Mouse (Mus musculus) thymus, postnatal 10 days (tissue): ENCODE data around the gene Alkbh2.

Source experiments
- DNase-seq, 2 experiments: peaks; one replicate each; pipeline ENCODE4 v3.0.0; 2021; ENCODE audit warnings: low spot score in 2 of 2

The Alkbh2 gene

DNA sequence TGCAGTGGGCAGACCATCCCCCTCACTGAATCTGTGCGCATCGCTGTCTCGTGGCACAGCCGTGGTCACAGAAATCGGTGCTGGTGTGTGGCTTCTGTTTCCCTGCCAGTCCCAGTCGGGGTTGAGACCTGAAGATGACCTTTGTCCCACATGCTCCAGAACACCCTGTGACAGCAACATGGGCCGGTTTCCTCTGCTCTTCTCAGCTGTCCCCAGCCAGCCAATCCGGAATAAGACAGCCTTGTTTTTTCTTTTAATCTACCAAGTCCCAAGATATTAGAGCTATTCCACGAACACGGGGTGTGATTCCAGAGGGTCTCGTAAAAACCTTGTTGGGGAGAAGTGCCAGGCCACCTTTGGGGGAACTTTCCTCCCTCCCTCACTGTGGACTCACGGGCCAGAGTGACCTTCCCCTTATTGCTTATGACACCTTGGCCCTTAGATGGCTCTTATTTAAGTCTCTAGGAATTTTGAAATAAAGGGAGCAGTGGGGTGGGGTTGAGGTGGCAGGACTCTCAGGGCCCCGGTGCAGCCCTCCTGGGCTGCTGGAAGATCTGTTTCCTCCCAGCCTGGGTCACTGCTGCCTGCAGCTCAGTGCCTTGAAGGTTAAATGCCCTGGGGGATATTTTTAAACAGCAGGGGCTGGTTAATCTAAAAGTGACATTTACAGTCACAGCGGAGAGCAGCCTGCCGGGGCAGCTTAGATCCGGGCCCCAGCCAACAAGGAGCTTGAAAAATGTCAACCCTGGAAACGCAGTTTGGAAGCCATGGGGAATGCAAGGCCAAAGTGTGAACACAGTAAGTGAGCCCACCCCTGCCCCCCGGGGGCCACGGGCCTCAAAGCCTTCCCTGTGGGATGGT is 18.2 kb upstream of the Alkbh2 start, which contains the start of gene Acacb:
Gene Acacb, plus strand, starts transcription at position 508 of the 861 bp plus-strand sequence.
- no peak for DNase-seq

DNA sequence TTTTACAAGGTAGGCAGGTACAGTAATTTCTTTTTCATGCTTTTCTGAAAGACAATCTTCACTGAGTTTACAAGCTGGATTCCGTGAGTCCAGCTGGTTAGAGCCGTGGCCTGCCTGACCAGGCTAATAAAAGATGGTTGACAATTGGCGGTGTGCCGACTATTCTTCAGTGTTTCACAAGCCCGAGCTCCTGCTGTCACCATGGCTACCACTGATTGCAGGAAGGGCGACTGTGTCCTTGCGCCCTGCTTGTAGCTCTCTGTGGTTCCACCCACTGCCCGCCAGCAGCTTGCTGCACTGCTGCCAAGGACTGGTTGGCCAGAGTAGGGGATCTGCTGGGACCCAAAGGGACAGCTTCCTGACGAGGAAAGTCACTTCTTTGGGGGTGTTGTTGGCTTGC is 11.2 kb upstream of the Alkbh2 start:
- no peak for DNase-seq

GRCm38 (mm10) chr5:114138277-114139164 is 10.5 kb upstream of the Alkbh2 start:
- no peak for DNase-seq

DNA sequence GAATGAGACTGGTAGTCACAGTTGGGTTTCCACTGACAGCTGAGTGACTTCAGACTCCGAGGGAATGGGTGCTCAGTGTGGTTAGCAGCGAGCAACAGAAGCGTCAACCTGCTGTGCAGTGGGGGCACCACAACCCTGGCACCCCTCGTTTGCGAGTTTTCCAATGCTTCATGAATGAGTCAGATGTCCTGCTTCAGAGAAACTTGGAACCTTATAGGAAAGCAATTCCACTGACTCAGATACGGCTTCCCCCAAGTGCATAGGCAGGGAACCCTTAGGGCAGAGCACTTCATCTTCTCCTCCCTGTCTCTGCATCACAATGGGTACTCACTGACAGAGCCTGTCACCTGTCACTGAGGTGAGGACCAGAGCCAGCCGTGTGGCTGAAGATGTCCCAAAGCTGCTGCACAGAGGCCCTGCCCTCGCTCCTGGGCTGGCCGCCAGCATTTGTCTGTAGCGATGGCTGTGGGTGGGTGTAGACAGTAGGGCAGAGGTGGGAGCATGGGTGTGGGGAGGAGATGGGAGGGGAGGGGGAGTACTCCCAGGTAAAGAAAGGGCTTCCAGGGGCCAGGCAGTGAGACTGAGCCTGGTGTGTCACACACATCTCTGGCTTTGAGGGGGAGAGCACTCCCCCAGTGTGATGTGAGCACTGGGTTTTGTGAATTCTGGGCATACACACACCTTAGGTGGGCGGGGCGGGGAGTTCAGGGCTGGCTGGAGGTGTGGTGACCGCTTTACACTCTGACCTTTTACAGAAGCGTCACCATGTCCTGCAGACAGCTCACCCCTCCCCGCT is 9.7 kb upstream of the Alkbh2 start:
- no peak for DNase-seq

- DNase-seq: no peak
Measured at GRCm38 (mm10) chr5:114135516-114135915, 7.5 kb upstream of the Alkbh2 start.

DNA sequence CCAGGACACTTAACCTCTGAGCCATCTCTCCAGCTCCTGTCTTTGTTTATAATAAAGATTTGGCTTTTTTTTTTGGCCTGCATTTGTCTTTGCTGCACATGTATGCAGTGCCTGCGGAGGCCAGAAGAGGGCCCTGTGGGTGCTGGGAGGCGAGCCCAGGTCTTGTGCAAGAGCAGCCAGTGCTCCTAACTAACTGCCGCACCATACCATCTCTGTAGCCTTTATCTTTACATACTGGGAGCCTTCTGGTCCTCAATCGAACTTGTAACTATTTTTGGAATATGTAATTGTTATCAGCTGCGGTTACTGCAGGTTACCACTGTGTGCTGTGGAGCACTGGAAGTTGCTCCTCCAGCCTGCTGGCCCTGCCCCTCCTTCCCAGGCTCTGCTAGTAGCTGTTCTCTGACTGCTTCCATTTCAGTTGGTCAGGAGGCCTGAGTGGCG is 6.1 kb upstream of the Alkbh2 start:
- DNase-seq: no peak

- no peak for DNase-seq
Measured at GRCm38 (mm10) chr5:114132841-114133240, 4.8 kb upstream of the Alkbh2 start.

DNA sequence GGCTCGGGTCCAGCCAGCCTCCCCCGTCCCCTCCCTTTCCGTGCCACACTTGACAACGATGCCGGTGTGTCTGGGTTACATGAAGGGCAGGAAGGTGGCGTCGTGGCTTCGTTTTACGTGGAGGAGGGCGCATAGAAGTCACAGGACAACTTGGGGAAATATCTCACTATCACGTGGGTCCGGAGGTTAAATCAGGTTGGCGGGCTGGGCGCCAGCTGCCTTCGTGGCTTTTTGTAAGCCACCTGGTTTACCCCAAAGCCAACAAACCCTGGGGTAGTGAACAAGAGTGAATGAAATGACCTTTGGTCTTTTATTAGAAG is 3.5 kb upstream of the Alkbh2 start:
- DNase-seq: peak in 1 of 2 experiments; percentile 37

DNA sequence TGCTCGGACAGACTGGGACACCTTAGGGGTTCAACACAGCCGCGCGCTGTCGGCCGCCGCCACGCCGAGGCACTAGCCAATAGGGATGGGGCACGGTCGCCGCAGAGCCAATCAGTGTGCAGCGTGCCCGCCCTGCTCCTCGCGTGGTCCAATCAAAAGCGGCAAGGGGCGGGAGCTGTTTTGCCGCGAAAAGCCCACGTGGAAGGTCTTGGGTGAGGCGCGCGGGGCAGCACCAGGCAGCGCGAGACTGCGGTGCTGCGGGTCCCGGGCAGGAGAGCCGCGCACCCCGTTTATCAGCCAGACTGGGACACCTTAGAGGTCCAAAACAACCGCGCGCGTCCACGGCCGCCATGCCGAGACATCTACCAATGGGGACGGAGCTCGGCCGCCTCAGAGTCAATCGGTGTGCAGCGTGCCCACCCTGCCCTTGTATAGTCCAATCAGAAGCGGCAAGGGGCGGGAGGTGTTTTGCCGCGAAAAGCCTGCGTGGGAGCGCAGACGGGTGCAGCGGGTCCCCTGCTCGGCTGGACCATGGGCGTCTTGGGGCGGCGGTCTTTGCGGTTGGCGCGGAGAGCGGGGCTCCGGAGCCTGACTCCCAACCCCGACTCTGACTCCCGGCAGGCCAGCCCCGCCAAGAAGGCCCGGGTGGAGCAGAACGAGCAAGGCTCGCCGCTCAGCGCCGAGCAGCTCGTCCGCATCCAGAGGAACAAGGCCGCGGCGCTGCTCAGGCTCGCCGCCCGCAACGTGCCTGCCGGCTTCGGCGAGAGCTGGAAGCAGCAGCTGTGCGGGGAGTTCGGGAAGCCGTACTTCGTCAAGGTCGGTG is 2.9 kb upstream of the Alkbh2 start:
- peak; percentile 89 to 95 for DNase-seq

GRCm38 (mm10) chr5:114130211-114130605 is 2.2 kb upstream of the Alkbh2 start, which contains the start of gene Ung:
TSS of gene Ung (plus strand) at chr5:114130386.
- DNase-seq: peak; percentile 72 to 77

DNA sequence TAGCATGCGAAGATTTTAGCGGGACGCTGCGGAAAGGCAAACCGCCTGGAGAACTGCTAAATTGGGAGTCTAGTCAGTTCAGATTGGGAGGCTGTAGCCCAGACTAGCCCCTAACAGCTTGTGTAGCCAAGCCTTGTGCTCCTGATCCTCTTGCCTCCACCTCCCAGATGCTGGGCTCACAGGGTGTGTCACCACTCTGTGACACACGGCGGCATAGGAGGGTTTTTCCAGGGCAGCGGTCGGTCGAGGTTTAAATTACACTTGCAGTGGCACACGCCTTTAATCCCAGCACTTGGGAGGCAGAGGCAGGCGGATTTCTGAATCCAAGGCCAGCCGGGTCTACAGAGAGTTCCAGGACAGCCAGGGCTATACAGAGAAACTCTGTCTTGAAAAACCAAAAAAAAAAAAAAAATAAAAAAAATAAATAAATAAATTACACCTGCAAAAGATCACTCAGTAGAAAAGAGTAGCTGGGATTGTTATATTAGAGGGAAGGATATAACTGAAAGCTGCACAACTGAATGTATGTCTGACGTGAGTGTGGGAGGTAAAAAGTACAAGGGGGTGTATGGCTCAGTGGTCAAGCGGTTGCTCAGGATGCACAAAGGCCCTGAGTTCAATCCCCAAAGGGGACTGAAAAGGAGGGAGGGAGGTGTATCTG is 1.7 kb upstream of the Alkbh2 start:
- DNase-seq: peak in 1 of 2 experiments; percentile 14

- DNase-seq: no peak
Measured at GRCm38 (mm10) chr5:114126499-114127244, 1.3 kb downstream of the Alkbh2 start.

GRCm38 (mm10) chr5:114126008-114126407 is 2.0 kb downstream of the Alkbh2 start:
- no peak for DNase-seq

GRCm38 (mm10) chr5:114119806-114120205 is 8.2 kb downstream of the Alkbh2 start:
- DNase-seq: no peak

GRCm38 (mm10) chr5:114116586-114116985 is 11.4 kb downstream of the Alkbh2 start:
- no peak for DNase-seq

- DNase-seq: no peak
Measured at GRCm38 (mm10) chr5:114115030-114115429, 13.0 kb downstream of the Alkbh2 start.

GRCm38 (mm10) chr5:114113334-114113733 is 14.7 kb downstream of the Alkbh2 start:
- DNase-seq: no peak

DNA sequence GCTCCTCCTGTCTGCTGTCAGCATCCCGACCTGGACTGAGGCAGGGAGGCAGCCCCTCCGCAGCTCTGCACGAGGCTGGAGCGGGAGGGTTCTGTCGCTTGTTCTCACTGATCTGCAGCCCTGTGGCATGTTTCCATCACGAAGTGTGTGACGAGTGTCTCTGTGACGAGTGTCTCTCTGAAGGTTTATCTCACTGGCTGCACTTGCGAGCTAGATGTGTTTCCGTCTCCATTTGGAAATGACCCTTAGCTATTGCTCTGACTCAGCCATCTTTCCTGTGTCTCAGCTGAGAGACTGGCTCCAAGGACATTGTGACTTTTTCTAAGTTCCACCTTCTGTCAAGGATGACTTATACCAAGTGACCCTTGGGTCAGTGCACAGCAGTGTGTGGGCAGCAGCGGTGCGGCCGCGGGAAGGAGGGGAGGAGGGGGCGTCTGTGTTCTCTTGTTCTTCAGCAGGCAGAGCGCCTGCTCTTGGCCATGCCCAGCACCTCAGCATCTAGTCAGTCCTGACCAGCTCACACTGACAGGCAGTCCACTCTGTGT is 21.6 kb downstream of the Alkbh2 start:
- no peak for DNase-seq

DNA sequence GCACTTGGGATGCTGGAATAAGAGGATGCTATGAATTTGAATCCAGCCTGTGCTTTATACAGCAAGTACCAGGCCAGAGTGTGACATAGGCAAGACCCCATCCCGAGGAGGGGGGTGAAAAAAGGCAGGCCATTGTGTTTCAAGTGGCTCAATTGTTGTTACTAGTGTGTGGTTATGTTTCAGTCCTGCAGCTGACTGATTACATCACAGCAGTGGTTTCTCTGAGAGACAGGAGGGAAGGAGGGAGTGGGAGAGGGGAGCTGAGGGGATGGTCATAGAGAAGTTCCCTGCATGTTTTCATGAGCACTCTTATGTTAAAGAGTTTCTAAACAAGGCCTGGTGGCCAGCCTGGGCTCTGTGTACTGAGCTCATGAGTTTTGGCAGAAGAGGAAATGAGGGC is 25.2 kb downstream of the Alkbh2 start:
- no peak for DNase-seq
